Mouse (Mus musculus) kidney, adult 10 weeks (tissue): ENCODE measurements around the gene Tceal9. TPM values are rescaled to one million over a fixed set of nuclear protein-coding genes. Genes with fewer than 3 reads are reported as not detected.

Experiments used
- polyA plus RNA-seq: library from polyadenylated mRNA; stranded (reverse); fragments of 350-450 nt; fragmentation: Illumina TruSeq; extraction: RNeasy Lipid Tissue Mini Kit (QIAGEN cat#74804); gene quantifications from one replicate; pipeline ENCODE4 v1.2.3, GENCODE M21; 2014; ENCODE audit warnings: low read depth, low replicate concordance

Tceal9 gene
- polyA plus RNA-seq, result 406 TPM

DNA sequence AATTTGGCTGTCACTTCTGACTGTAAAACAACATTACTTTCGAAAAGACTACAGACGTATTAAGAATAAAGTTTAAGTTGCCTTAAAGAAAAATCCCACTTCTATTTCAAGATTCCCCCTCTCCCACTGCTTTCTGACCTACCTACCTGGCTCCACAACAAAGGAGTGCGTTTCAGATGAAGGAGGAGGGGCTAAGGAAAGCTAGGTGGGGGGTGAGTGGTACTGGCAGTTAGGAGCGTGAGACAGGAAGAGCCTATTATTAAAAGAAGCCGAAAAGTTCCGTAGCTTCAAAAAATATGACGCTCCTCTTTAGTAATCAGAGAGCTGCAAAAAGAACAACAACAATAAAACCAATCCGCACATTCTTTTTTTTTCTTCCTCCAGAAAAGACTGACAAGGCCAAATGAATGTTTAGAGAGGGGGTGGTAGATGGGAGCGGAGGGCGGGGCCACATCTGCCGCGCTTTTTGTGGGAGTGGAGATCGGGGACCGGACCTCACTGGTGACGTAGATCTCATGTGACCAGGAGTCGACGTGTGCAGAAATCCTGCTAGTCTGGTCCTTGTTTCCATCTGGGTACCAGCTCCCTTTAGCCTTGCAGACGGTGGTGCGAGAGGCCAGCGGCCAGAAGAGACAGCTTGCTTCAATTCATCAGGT lies at the start of gene Tceal9:
Gene Tceal9 (plus strand): TSS at position 506 of the 656 bp plus-strand sequence.

GRCm38 (mm10) chrX:136203664-136204066 lies 41.2 kb upstream of the Tceal9 start, which contains the start of gene Tceal5:
TSS of gene Tceal5 (minus strand) at chrX:136203876.

DNA sequence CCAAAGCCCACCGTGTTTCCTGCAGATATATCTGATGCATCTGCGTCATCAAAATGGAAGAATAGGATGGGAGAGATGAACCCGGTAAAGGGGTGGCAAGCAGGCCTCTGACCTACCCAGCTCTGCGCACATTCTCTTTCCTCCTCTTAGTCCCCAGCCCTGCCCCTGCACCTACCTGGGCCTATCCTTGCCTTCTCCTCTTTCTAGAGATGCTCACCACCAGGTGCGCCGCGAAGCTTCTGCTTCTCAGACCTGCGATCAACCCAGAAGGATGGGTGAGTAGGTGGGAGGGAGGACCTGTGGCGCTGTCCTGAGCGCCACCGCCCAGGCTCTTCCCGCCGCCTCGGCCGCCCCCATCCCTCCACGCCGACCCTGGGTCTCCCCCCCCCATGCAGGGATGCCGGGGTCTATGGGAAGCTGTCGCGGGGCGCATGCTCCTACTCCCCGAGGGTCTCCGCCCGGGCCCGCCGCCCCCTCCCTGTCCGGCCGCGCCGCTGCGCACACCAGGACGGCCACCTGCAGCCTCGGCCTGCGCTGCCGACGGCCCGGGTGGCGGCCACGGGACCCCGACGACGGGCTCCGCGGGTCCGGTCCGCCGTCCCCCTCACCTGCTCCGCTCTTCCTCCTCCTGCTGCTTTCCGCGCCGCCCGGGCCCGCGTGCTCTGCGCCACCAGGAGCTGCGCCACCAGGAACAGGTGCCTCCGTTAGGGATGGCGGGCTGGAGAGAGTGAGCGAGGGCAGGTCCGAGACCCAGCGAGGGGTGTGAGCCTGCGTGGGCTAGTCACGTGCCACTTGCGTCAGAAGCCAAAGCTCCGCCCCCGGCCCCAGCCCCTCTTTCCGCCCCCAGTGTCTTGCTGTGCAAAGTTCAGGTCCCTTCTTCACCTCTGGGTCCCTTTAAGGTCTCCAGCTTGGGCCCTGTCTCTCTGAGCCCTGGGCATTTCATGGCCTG lies 29.9 kb upstream of the Tceal9 start, which contains the start of the genes Tceal7 and Bex1:
Gene Tceal7 (plus strand): TSS at position 51 of the 949 bp plus-strand sequence.
Gene Bex1 (minus strand): TSS at position 785 of the 949 bp plus-strand sequence.

DNA sequence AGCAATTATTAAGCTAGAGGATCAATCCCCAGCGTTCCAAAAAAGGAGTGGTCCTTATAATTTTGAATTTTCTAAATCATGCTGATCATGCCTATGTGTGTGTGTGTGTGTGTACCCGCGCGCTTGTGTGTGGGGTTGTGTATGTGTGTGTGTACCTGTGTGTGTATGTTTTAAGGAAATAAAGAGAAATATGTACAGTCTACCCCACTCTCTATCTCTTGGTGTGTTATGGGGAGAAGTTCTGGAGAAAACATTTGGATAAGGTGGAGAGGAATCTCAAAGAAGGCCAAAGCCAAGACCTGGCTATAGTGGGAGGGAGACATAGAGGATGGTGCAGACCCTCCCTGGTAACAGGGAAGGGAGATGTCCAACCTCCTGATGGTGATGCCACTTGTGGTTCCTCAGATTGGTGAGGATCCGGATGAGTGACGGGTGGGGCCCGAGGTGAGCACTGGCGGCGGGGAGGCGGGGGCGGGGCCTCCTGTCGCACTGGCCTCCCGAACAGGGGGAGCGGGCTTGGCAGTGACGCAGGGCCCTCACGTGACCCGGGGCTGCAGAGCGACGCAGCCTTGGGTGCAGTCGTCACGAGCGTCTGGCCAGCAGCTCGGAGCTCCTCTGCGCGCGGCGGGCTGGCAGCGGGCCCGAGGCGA lies 25.0 kb downstream of the Tceal9 start, which contains the start of gene Bex3:
Gene Bex3 (plus strand): TSS at position 511 of the 650 bp plus-strand sequence.

Other genes with a start within 250 kb of the Tceal9 start
- 0.28 TPM for gene Arxes1, start 211.7 kb upstream of the Tceal9 start, polyA plus RNA-seq
- gene Bex2, start 176.8 kb upstream of the Tceal9 start, polyA plus RNA-seq, result 0.57 TPM
- not detected for gene Nxf3, start 159.8 kb upstream of the Tceal9 start, polyA plus RNA-seq
- 60.9 TPM for gene Bex4, start 106.1 kb upstream of the Tceal9 start, polyA plus RNA-seq
- 222 TPM for gene Tceal8, start 72.7 kb upstream of the Tceal9 start, polyA plus RNA-seq
- 0.81 TPM for gene Tceal5, start 41.2 kb upstream of the Tceal9 start, polyA plus RNA-seq
- gene Tceal7, start 30.3 kb upstream of the Tceal9 start, polyA plus RNA-seq, result not detected
- gene Bex1, start 29.6 kb upstream of the Tceal9 start, polyA plus RNA-seq, result 3.2 TPM
- gene Bex3, start 25.2 kb downstream of the Tceal9 start, polyA plus RNA-seq, result 19.0 TPM